Mouse (Mus musculus) gastrocnemius, postnatal 36 days (tissue): ENCODE results near the gene Foxa1. TPM values are rescaled to one million over a fixed set of nuclear protein-coding genes. Genes with fewer than 3 reads are reported as not detected.

ENCODE experiments used
- DNase-seq, 2 experiments: peaks; one replicate each; pipeline ENCODE4 v3.0.0; 2022
- intact Hi-C: fragments of 180-260 bp; cut with DNase I; formaldehyde crosslinking; loops from one replicate; pipeline ENCODE4 v1.15.1; 2025
- long read RNA-seq, 2 experiments: library from polyadenylated mRNA; stranded (forward); transcript quantifications; one replicate each; pipeline ENCODE4 v2.0.0; 2021
- total RNA-seq, 2 experiments: library from RNA; stranded (reverse); gene quantifications; 2 replicates each; pipeline ENCODE4 v1.2.3; 2021

Gene Foxa1
- not detected for total RNA-seq
- long read RNA-seq, experiment 1 = 0 reads
- long read RNA-seq, experiment 2 = 0 reads

GRCm38 (mm10) chr12:57546415-57547201 is at the start of gene Foxa1:
Foxa1 (minus strand) TSS chr12:57546916.
- intact Hi-C loops = no loop called here

GRCm38 (mm10) chr12:57575931-57576628 is 29.4 kb upstream of the Foxa1 start:
- intact Hi-C loops = no loop called here
- DNase-seq = no peak

More at GRCm38 (mm10) chr12:57546415-57547201, at the start of gene Foxa1:
- DNase-seq = no peak

GRCm38 (mm10) chr12:57572415-57572814 is 25.7 kb upstream of the Foxa1 start:
- no peak for DNase-seq
- intact Hi-C loops = no loop called here

- intact Hi-C loops = no loop called here
- DNase-seq = no peak
Measured at GRCm38 (mm10) chr12:57571773-57572172, 25.1 kb upstream of the Foxa1 start.

- no peak for DNase-seq
- intact Hi-C loops = no loop called here
Measured at GRCm38 (mm10) chr12:57563909-57564308, 17.2 kb upstream of the Foxa1 start, which contains the start of gene Ttc6. Ttc6 (plus strand) TSS chr12:57564113.

- no peak for DNase-seq
- intact Hi-C loops = loop anchor here (5.0 kb wide), 1 partner anchor 272 kb away; no protein-coding TSS in a partner anchor
Measured at GRCm38 (mm10) chr12:57554091-57554490, 7.4 kb upstream of the Foxa1 start.

- no peak for DNase-seq
- intact Hi-C loops = loop anchor here (5.0 kb wide), 1 partner anchor 270 kb away; no protein-coding TSS in a partner anchor
Measured at GRCm38 (mm10) chr12:57552286-57552685, 5.6 kb upstream of the Foxa1 start.

GRCm38 (mm10) chr12:57550881-57551280 is 4.2 kb upstream of the Foxa1 start:
- DNase-seq = no peak
- intact Hi-C loops = loop anchor here (5.0 kb wide), 1 partner anchor 269 kb away; no protein-coding TSS in a partner anchor

GRCm38 (mm10) chr12:57550181-57550808 is 3.6 kb upstream of the Foxa1 start:
- intact Hi-C loops = loop anchor here (5.0 kb wide), 1 partner anchor 268 kb away; no protein-coding TSS in a partner anchor
- no peak for DNase-seq

- intact Hi-C loops = loop anchor here (5.0 kb wide), 1 partner anchor 267 kb away; no protein-coding TSS in a partner anchor
- DNase-seq = no peak
Measured at GRCm38 (mm10) chr12:57549667-57550160, 3.0 kb upstream of the Foxa1 start.

- no peak for DNase-seq
- intact Hi-C loops = no loop called here
Measured at GRCm38 (mm10) chr12:57548981-57549666, 2.4 kb upstream of the Foxa1 start.

GRCm38 (mm10) chr12:57548352-57548980 is 1.8 kb upstream of the Foxa1 start:
- intact Hi-C loops = no loop called here
- DNase-seq = no peak

GRCm38 (mm10) chr12:57547890-57548289 is 1.2 kb upstream of the Foxa1 start:
- intact Hi-C loops = no loop called here
- DNase-seq = no peak

GRCm38 (mm10) chr12:57545371-57546241 is 1.1 kb downstream of the Foxa1 start:
- no peak for DNase-seq
- intact Hi-C loops = no loop called here

- intact Hi-C loops = no loop called here
- DNase-seq = no peak
Measured at GRCm38 (mm10) chr12:57544641-57545370, 1.9 kb downstream of the Foxa1 start.

- intact Hi-C loops = no loop called here
- DNase-seq = no peak
Measured at GRCm38 (mm10) chr12:57543627-57543991, 3.1 kb downstream of the Foxa1 start.

GRCm38 (mm10) chr12:57542746-57543626 is 3.7 kb downstream of the Foxa1 start:
- no peak for DNase-seq
- intact Hi-C loops = no loop called here
